Mouse (Mus musculus): ENCODE results near the gene C7.

- TF ChIP-seq CTCF (IDR thresholded peaks at IDR 0.05; ENCODE audit: low read depth) (no peak), EP300 (IDR thresholded peaks at IDR 0.05; ENCODE audit: low read depth) (no peak)
These were observed 34.3 kb downstream of the C7 start for GRCm38 (mm10) chr15:5029256-5029655.
